Mouse (Mus musculus) MEL (cell line): ENCODE data around the gene Qprt.

Source experiments
- CTCF ChIP-seq, 3 experiments: IDR thresholded peaks in 2 of 3; conservative IDR thresholded peaks in 1 of 3; 2 replicates each; pipeline ENCODE4 v1.5.1; 2011 to 2012; ENCODE audit warnings: low read length in 3 of 3, low read depth in 2 of 3, mild to moderate bottlenecking in 2 of 3, improper control_type of control experiment in 1 of 3, inconsistent platforms in 1 of 3, mixed read lengths in 1 of 3, moderate library complexity in 1 of 3; ENCODE audit not compliant: control insufficient read depth in 1 of 3, insufficient read depth in 1 of 3, poor library complexity in 1 of 3, severe bottlenecking in 1 of 3
- MXI1 ChIP-seq: IDR thresholded peaks from 2 replicates; pipeline ENCODE4 v1.6.1; 2011; ENCODE audit warnings: mild to moderate bottlenecking, low read depth, low read length, improper control_type of control experiment
- POLR2A ChIP-seq, 2 experiments: IDR thresholded peaks; 2 replicates each; pipeline ENCODE4 v1.6.1; 2011 to 2012; ENCODE audit warnings: low read length in 2 of 2, mild to moderate bottlenecking in 2 of 2, control low read depth in 1 of 2, improper control_type of control experiment in 1 of 2, low read depth in 1 of 2, moderate library complexity in 1 of 2; ENCODE audit not compliant: control insufficient read depth in 1 of 2, insufficient read depth in 1 of 2, poor library complexity in 1 of 2
- POLR2AphosphoS2 ChIP-seq: IDR thresholded peaks from 2 replicates; pipeline ENCODE4 v1.6.1; 2011; ENCODE audit warnings: low read length, improper control_type of control experiment
- RCOR1 ChIP-seq: IDR thresholded peaks from 2 replicates; pipeline ENCODE4 v1.6.1; 2012; ENCODE audit warnings: low read depth, mild to moderate bottlenecking, inconsistent platforms, low read length, improper control_type of control experiment
- TCF12 ChIP-seq: IDR thresholded peaks from 2 replicates; pipeline ENCODE4 v1.6.1; 2014; ENCODE audit warnings: low read depth, mild to moderate bottlenecking, inconsistent platforms, low read length, improper control_type of control experiment, moderate library complexity
- USF1 ChIP-seq: IDR thresholded peaks from 2 replicates; pipeline ENCODE4 v1.6.1; 2014; ENCODE audit warnings: low read depth, mild to moderate bottlenecking, inconsistent platforms, low read length, improper control_type of control experiment, moderate library complexity
- USF2 ChIP-seq, 2 experiments: IDR thresholded peaks; 2 replicates each; pipeline ENCODE4 v1.6.1; 2011 to 2012; ENCODE audit warnings: improper control_type of control experiment in 2 of 2, low read length in 2 of 2, borderline replicate concordance in 1 of 2, inconsistent platforms in 1 of 2, low read depth in 1 of 2, mild to moderate bottlenecking in 1 of 2; ENCODE audit not compliant: insufficient read depth in 1 of 2
- ZNF384 ChIP-seq: IDR thresholded peaks from 2 replicates; pipeline ENCODE4 v1.6.1; 2012; ENCODE audit warnings: low read depth, mild to moderate bottlenecking, inconsistent platforms, low read length, improper control_type of control experiment

- TF ChIP-seq ZNF384 (no peak), POLR2A (IDR thresholded peaks at IDR 0.05; ENCODE audit: control insufficient read depth in 1 of 2, insufficient read depth in 1 of 2, low read depth in 1 of 2, low read length in 2 of 2, poor library complexity in 1 of 2) (peak in 1 of 2 experiments; percentile 76; a peak in 2 of 4 replicates), USF2 (IDR thresholded peaks at IDR 0.05; ENCODE audit: borderline replicate concordance in 1 of 2, insufficient read depth in 1 of 2, low read depth in 1 of 2, low read length in 2 of 2) (no peak), TCF12 (peak; percentile 92), MXI1 (peak; percentile 70; the same call in 1 of the 2 replicates), RCOR1 (peak; percentile 74; the same call in 1 of the 2 replicates), CTCF (IDR thresholded peaks at IDR 0.05 in 2 of 3, conservative IDR thresholded peaks at IDR 0.05 in 1 of 3; ENCODE audit: control insufficient read depth in 1 of 3, insufficient read depth in 1 of 3, low read depth in 2 of 3, low read length in 3 of 3, poor library complexity in 1 of 3, severe bottlenecking in 1 of 3) (no peak), USF1 (peak; percentile 84), POLR2AphosphoS2 (peak; percentile 76)
Measured at GRCm38 (mm10) chr7:127139100-127139499, 17.1 kb upstream of the Qprt start.
